Mouse (Mus musculus) liver (tissue): Measurements from ENCODE around the gene Zbtb20.

Experiments
- DNase-seq: peaks from one replicate; pipeline ENCODE4 v3.0.0-alpha.2; 2020; ENCODE audit warnings: mixed read lengths

Zbtb20 gene

DNA sequence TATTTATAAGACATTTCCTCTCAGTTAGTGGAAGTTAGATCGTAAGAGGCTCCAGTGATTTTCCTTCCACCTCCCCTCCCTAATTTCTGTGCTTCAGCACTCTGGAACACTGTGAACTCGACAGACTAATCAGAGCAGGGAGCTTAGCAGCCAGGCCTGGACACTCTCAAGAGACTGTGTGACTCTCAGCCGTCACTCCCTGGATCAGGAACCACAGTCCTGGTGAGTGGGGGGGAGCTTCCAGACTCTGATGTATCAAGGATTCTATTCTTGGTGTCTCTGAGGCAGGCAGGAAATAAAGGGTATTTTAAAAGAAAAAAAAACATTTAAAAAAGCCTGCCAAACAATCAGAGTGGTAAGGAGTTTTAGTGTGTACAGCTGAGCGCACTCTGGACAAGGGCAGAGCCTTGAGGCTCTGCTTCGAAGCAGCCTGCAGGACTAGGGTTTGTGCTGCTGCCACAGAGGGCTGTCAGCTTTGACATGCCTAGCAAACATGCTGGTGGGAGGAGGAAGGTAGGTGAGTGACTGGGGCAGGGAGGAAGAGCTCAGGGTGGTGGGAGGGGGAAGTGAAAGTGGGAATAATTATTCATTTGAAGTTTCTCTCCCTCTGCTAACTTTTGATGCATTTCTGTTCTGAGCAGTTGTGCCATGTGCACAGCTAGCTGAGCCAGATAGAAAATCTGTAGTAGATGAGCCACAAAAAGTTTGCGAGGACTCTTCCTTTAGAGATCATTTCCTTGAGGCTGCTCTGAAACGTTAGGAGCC is 488.3 kb downstream of the Zbtb20 start:
- DNase-seq: peak; percentile 9

DNA sequence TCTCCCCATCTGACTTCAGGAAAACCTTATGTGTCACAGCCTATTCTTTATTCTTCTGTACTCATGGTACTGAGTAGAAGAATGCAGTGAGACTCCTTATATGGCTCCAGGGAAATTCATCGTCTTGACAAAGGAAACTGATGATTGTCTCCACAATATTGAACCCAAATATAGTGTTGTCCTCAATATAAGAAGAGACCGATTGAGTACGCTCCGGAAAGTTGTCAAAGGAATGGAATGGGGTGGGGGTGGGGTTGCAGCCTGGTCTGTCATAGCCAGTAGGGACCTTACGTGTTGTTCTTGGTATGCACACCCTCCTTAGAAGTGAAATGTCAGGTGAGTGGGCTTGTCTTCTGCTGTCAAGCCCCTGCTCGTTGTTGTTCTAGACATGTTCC is 488.8 kb downstream of the Zbtb20 start:
- DNase-seq: no peak

DNA sequence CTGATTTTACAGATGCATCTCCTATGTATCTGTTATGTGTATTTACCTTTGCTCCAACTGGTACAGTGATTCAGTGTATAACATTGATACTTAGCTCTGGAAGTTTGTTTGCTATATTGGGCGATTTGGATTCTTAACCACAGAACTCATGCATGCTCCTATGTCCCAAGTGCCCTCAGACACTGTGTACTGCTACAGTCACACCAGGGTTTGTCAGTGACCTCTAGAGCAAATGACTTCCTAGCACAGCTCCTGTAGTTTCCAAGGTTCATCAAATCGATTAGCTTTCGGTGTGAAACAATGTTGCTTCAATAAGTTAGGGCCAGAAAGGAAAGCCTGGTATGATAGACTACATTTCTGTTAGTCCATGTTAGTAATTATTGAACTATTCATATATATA is 489.6 kb downstream of the Zbtb20 start:
- no peak for DNase-seq

DNA sequence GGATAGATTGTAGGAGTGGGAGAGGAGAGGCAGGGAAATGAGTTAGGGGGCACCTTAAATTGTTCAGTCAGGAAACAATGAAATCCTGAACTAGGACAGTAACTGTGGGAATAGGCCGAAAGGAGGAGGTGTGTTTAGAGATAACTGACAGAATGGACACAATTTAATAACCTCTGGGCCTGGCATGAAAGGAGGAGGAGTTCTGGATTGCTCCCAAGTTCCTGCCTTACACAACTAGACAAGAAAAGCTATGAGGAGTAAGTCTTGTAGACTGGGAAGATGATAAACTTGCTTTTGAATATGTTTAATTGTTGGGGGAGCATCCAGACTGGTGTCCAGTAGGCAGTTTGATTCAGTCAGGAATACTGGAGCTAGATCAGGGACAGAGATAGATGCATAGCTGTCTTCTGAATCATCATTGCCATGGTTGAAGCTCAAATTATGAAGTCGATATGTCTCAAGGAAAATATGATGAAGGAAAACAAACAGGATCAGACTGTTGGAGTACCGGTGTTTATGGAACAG is 494.9 kb downstream of the Zbtb20 start:
- no peak for DNase-seq

DNA sequence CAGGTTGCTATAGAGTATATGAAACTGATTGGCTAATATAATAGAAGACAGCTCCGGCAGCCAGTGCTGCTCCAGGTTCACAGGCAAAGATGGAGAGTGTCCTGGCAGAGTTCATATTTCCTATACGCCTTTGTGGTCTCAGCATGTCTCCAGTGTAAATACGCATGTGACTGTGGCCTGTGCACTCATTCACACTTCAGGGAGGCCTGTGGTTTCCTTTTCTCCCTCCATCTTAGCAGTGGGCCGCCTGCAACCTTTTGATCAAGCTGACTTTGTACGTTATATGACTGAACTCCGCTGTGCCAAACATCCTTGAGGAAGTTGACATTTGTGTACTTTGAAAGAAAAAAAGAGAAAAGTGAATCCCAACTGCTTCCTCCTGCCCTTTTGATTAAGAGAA is 501.1 kb downstream of the Zbtb20 start:
- no peak for DNase-seq

DNA sequence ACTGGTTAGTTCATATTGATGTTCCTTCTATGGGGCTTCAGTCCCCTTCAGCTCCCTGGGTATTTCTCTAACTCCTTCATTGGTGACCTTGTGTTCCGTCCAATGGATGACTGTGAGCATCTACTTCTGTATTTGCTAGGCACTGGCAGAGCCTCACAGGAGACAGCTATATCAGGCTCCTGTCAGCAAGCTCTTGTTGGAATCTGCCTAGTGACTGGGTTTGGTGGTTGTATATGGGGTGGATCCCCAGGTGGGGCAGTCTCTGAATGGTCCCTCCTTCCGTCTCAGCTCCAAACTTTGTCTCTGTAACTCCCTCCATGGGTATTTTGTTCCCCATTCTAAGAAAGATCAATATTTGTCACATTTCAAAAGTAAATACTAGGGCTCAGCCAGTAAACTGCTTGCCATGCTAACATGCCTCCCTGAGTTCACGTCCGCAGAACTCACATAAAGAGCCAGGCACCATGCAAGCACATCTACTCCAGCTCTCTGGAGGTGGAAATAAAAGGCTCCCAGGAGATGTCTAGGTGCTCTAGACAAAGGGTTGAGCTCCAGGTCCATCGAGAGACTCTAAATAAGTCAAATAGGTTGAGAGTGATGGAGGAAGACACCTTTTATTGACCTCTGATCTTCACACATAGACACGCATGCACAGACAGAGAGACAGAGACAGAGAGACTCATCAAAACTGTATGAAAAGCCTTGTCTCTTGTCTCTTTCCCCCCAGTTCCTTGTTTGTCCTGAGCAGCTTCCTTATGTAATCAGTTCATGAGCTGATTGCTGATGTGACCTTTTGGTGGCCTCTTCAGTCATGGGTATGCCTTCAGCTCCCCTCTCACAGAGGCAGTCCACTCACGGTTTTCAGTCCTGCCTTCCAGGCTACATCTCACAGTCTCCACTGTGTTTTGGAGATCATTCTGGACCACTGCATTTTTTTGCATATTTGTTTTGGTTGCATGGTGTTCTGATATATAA is 504.0 kb downstream of the Zbtb20 start:
- no peak for DNase-seq

DNA sequence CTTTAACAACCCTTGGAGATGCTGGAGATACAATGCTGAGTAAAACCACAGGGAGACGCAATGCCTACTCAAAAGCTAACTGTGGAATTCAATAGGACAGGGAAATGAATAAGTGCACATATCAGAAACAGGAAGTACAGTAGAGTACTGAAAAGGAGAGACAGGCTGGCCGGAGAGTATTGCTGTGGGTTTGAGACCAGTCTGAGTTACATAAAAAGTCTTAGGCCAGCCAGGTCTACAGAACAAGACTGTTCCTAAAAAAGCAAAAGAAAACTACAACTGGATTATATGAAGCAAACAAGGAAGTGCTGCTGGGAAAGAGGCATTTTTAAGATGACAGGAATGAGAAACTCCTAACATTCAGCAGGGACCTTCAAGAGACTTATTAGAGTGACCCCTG is 505.5 kb downstream of the Zbtb20 start:
- no peak for DNase-seq

DNA sequence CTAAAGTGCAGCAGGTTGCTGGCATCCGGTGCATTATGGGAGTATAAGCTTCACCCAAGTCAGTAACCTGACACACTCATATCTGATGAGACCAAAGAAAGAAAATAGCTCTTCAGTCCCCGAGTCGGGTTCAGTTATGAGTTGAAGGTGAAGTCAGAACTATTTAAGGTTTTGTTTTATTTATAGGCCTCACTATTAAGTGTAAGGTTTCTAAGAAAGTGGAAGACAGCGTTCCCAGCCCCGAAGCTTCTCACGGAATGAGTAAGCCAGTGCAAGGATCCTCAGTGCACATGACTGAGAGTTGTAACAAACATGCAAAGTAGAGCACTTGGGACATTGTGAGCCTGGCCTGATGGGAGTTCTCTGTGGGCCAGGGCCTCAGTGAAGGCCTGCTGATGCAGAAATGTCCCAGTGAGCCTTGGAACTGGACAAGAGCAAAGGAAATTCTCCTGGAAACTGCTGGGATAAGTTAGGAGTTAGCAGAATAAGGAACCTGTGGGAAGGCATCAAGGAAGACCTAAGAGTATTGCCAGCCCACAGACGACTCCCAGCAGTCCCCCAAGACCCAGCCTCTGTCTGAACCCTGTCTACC is 507.6 kb downstream of the Zbtb20 start:
- DNase-seq: no peak

DNA sequence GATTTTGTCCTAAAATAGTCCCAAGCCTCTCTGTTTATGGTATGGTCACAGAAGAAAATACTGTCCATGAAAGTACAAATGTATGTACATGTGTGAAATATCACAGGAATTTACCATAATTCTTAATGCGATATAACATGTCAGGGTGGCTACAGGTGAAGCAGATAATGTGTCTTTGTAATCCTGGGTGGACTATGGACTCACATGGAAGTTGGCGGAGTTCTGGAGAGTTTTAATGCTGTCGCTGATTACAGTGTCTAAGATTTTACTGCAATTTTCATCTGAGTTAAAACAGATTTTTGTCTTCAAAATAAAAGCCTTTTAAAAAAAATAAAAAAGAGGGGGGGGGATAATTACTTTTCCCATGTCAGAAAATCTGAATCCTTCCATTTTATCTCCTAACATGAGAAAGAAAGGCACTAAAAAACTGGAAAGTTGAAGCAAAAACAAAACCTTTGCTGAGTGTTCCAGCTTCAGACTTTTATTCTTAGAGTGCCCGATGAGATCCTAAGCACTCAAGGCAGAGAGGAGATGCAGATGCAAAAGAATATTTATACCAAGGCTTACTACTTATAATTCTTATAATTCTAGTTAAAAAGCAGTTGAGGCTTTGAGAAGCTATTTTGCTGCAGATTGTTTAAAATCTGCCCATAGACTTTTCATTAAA is 509.4 kb downstream of the Zbtb20 start:
- no peak for DNase-seq

DNA sequence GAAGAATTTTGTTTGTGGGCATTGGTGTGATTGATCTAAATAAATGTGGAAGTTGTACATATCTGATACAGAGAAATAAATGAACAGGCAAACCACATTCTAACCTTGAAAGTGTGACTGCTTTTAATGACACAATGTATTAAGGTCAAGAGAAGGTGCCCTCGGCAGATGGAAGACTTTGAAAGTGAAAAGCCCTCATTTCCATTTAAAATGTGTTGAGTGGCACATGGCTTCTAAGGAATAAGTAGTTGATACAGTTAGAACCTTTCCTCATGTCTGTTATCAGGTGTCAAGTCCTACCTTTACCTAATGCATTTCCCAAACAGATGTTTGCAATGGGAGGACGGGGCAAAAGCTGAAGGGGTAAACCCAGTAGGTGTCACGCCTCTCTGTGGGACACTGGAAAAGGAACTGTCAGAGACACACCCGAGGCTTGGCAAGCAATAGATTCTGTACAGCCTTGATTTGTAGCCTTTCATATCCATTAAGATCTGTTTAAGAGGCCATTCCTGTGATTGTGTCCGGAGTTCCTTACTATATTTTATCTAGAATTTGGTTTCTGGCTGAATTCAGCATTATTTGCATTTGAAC is 510.0 kb downstream of the Zbtb20 start:
- no peak for DNase-seq

DNA sequence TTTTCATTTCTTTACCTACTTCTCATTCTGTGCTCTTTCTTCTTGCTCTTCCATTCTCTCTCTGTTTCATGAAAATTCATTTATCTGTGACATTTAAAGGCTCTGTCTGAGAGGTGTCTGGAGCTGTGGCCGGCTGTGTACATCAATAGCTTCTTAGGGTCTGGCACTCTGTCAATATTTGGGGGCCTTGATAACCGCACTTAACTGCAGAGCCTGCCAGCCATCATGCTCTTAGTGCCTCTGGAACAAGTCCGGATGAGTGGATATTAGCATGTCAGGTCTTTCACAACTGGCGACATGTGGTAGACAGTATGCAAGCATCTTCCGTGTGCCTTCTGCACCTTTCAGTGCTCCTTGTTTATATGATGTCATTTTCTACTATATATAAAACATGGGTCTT is 510.7 kb downstream of the Zbtb20 start:
- DNase-seq: no peak

DNA sequence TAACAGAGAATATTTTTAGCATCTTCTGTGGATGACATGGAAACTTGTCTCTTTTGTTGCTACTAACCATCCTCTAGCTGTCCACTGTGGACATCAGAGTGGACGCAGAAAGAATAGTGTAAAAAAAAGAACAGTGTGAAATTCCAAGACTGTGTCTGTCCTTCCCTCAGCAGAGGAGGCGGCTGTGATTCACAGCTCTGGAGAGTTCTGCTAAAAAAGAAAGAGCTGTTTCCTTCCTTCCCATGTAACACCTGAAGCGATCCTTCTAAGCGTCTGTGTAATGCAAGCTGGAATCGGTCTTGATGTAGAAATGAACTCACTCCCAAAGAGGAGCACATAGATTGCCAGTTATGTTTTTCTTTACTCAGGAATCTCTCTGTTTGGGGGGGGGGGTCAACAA is 512.7 kb downstream of the Zbtb20 start:
- DNase-seq: no peak

DNA sequence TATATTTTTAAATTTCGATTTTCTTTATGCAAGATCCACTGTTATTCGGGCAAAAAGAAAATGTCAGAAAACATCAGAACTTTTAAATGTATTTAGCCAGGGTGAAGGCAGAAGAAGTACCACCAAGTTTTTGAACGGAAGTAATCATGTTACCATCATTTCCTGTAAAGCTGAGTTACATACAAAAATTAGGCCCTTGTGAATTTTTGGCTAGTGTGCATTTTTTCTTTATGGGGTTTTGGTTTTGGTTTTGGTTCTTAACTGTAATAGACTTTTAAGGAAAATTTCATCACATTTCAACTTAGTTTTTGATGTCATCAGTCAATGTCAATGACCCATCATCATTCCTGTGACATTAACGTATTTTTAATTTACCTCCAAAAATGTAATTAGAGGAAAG is 514.7 kb downstream of the Zbtb20 start:
- DNase-seq: no peak

DNA sequence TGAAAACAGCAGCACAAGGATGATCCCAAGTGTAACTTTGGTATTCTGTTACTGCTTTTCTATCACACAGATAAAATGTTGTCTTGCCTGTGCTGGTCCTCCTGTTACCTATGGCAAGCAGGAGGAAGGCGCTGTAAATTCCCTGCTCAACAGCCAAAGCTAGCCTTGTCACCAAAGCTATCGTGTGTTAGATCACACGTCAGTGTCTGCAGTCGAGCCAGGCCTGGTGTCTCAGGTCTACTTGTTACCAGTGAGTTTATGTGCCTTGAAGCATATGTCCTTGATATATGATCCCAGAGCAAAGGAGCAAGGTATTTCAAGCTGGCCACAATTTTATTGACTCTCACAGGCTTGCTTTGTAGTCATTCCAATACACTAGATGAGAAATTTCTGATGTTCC is 517.7 kb downstream of the Zbtb20 start:
- DNase-seq: no peak

DNA sequence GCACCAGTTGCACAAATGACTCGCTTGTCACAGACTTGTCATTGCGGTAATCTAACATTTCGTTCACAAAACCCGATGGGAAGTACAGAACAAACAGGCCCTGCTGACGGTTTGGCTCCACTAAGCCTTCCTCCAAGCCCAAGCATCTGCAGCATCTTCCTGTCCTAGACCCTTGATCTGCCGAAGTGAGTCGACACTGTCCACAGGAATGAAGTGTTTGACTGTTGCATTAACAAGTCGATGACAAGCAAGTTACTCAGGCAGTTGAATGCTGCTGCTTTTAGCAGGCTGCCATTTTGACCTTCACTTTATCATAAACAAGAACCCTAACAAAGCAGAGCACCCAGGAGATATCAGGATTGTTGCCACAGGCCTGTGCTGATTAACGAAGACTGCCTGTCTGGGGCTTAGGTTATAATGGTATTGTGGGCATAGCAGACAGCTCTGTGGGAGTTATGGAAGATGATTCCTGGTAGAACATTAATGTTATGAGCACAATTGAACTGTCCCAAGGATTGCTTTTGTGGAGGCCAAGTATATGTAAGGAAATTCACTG is 518.4 kb downstream of the Zbtb20 start:
- no peak for DNase-seq

DNA sequence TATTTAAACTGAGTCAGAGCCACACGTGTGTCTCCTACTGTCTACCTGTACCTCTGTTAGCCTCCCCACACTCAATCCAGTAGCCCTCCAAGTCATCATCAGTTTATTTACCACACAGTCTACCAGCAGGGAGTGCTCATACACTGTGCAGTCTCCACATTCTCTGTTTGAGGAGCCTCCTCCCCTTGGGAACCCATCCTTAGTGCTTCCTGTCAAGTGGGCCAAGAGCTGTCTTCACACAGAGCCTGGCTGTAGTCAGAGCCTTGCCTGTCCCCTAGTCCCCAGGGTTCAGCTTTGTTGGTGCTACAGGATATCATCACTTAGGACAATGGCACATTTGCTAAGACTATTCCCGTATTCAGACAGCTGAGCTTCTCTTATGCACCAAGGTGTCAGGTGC is 519.1 kb downstream of the Zbtb20 start:
- DNase-seq: no peak

DNA sequence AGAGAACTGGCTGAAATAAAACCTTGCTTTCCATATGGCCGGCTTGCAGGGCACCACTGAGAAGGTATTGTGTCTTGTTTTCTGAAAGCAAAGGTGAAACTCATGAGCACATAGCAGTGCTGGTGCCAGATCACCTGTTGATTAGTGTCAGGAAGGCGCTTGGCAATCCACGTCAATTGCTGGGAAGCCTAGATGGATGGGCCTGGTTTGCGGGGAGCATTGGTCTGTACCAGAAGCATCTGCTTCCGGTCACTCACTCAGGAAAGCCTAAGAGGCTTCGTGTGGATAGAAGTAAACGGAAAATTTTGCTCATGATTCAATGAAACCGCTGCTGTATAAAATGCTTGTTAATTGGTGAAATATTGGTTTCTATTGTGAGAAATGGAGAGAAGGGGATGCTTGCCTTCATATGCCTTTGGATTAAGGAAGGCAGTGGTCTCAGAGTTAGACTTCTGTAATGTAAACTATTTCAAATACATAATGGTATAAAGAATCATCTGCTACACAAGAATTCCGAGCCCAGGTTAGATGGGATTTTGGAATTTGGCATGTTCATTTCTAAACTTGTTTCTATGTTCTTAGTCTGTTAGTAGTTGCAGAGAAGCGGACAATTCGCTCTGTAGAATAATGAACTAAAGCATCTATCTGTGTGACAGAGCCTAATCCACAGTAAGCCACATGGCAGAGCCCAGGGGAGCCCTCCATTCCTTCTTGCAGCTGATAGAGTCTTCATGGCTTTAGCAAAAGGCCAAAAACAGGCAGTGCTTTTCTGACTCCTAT is 521.4 kb downstream of the Zbtb20 start:
- no peak for DNase-seq

DNA sequence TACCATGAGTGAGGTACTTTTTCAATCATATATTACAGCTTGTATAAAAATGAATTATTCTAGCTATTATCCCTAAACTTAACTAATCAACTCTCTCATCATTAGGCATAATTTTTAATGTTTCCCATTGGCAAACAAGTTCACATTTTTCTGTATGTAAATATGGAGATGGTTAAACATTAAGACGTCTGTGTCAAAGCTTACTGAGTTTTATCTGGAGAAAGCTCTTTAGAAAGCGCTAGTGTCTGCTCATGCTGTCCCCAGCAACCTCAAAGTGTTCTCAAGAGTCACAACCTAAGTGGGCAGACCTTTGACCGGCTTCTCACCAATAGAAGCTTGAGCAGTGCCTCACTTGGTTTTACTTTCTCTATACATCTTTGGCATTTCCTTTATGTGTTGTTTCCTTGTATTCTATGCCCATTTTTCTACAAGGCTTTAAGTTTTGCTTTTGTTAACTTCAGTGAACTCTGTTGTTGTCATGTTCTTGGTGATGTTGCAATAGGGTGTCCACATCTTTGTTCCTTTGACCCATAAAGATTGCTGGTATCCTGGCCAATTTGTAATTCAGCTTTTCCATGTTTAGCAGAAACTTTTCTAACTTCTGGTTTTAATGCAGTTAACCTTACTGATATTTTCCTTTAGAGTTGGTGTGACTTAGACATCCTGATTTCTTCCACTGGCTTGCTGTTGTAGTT is 522.1 kb downstream of the Zbtb20 start:
- DNase-seq: no peak

DNA sequence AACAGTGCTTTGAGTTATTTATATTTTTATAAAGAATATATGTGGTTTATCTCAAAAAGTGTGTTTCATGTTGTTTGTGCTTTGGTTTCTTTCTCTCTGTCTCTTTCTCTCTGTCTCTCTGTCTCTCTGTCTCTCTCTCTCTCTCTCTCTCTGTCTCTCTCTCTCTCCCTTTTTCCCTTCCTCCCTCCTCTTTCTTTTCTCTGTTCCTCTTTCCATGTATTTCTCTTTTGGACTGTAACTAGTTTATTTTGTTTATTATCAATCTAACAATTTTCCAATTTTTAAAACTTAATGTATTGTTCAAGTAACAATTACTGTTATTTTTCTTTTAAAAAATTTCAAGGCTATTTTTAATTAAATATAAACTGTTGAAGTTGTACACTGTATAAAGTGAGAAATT is 523.7 kb downstream of the Zbtb20 start:
- no peak for DNase-seq

DNA sequence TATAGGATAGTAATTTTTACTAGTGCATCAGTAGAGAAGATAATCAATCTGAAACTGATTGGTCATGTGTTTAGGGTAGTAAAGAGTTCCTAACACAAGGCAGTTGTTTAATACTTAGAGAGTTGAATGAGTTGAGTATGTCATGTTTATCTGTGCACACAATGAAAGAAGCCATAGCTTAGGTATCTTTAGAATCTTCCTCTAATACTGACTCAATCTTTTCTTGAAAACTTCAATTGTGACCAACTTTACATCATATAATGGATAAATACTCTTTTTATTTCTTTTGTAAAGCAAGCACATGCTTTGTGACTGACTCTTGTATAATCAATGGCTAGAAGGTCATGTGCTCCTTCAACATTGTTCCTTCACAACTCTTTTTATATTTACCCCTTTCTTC is 524.4 kb downstream of the Zbtb20 start:
- DNase-seq: no peak

DNA sequence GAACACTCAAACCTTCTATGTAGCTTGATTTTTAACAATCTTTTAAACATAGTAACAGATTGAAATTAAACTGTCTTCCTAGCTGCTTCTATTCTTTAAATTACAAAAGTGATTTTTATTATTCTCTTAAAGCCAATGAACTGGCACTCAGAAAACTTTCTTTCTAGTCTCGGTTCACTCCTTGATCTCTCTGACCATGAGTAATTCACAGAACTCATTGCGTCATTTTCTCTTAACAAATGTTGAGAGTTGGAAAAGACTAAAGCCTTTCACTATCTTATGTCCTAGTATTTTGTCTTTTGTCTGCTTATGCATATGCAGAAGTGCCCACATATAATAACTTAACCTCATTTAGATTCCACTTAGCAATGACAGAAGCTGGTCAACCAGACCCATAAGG is 525.3 kb downstream of the Zbtb20 start:
- DNase-seq: no peak
